Mouse (Mus musculus) colon, adult 2 months (tissue): Measurements from ENCODE around the gene Taz. TPM values are rescaled to one million over a fixed set of nuclear protein-coding genes. Genes with fewer than 3 reads are reported as not detected.

ENCODE experiments used
- polyA plus RNA-seq: library from polyadenylated mRNA; depleted of rRNA; stranded (reverse); fragments of >200 nt; gene quantifications from 2 replicates; pipeline ENCODE4 v1.2.3, GENCODE M21; 2012; rRNA removed

Gene Taz
- 121 and 127 TPM in 2 replicates for polyA plus RNA-seq

GRCm38 (mm10) chrX:74281732-74282394, at the start of gene Taz, which contains the start of gene Dnase1l1:
Gene Taz (plus strand): TSS chrX:74281912.
Gene Dnase1l1 (minus strand): TSS chrX:74282337.

GRCm38 (mm10) chrX:74249615-74250014, 32.1 kb upstream of the Taz start, which contains the start of gene Flna:
Gene Flna (minus strand): TSS chrX:74249820.

GRCm38 (mm10) chrX:74254153-74254887, 27.4 kb upstream of the Taz start, which contains the start of gene Emd:
Gene Emd (plus strand): TSS chrX:74254687.

GRCm38 (mm10) chrX:74270062-74270901, 11.4 kb upstream of the Taz start, which contains the start of gene Rpl10:
Gene Rpl10 (plus strand): TSS chrX:74270812.

GRCm38 (mm10) chrX:74296538-74297448, 15.1 kb downstream of the Taz start, which contains the start of gene Atp6ap1:
Gene Atp6ap1 (plus strand): TSS chrX:74297097.

GRCm38 (mm10) chrX:74304867-74305700, 23.4 kb downstream of the Taz start, which contains the start of gene Gdi1:
Gene Gdi1 (plus strand): TSS chrX:74304998.

GRCm38 (mm10) chrX:74312540-74313464, 31.1 kb downstream of the Taz start, which contains the start of gene Fam50a:
Gene Fam50a (plus strand): TSS chrX:74313033.

GRCm38 (mm10) chrX:74328725-74329161, 47.0 kb downstream of the Taz start, which contains the start of gene Plxna3:
Gene Plxna3 (plus strand): TSS chrX:74329066.

Other genes starting within 250 kb of the Taz start
- gene Opn1mw, start 154.4 kb upstream of the Taz start, polyA plus RNA-seq: not detected in 2 replicates
- gene Mecp2, start 146.5 kb upstream of the Taz start, polyA plus RNA-seq: 3.6 and 3.7 TPM in 2 replicates
- not detected in 2 replicates for gene Tex28, start 114.1 kb upstream of the Taz start, polyA plus RNA-seq
- gene Tktl1, start 104.7 kb upstream of the Taz start, polyA plus RNA-seq: not detected in 2 replicates
- 985 and 1,044 TPM in 2 replicates for gene Flna, start 32.1 kb upstream of the Taz start, polyA plus RNA-seq
- 48.3 and 63.7 TPM in 2 replicates for gene Emd, start 27.2 kb upstream of the Taz start, polyA plus RNA-seq
- 1,225 and 1,400 TPM in 2 replicates for gene Rpl10, start 11.1 kb upstream of the Taz start, polyA plus RNA-seq
- gene Dnase1l1, start 425 bp downstream of the Taz start, polyA plus RNA-seq: 18.3 and 18.9 TPM in 2 replicates
- 324 and 365 TPM in 2 replicates for gene Atp6ap1, start 15.2 kb downstream of the Taz start, polyA plus RNA-seq
- gene Gdi1, start 23.1 kb downstream of the Taz start, polyA plus RNA-seq: 94.5 and 119 TPM in 2 replicates
- gene Fam50a, start 31.1 kb downstream of the Taz start, polyA plus RNA-seq: 11.6 and 17.5 TPM in 2 replicates
- gene Plxna3, start 47.2 kb downstream of the Taz start, polyA plus RNA-seq: 13.9 and 16.8 TPM in 2 replicates
- gene Lage3, start 71.7 kb downstream of the Taz start, polyA plus RNA-seq: 35.5 and 37.4 TPM in 2 replicates
- gene Ubl4a, start 91.3 kb downstream of the Taz start, polyA plus RNA-seq: 38.4 and 49.9 TPM in 2 replicates
- 19.5 and 23.5 TPM in 2 replicates for gene Slc10a3, start 91.4 kb downstream of the Taz start, polyA plus RNA-seq
- gene Fam3a, start 111.4 kb downstream of the Taz start, polyA plus RNA-seq: 50.3 and 57.9 TPM in 2 replicates
- 11.9 and 17.9 TPM in 2 replicates for gene Ikbkg, start 111.4 kb downstream of the Taz start, polyA plus RNA-seq
- gene G6pdx, start 147.3 kb downstream of the Taz start, polyA plus RNA-seq: 25.1 and 31.0 TPM in 2 replicates
- not detected in 2 replicates for gene Gm6880, start 199.5 kb downstream of the Taz start, polyA plus RNA-seq